29 mouse cellular contexts compared by ENCODE assay signal in the genomic region with DNA sequence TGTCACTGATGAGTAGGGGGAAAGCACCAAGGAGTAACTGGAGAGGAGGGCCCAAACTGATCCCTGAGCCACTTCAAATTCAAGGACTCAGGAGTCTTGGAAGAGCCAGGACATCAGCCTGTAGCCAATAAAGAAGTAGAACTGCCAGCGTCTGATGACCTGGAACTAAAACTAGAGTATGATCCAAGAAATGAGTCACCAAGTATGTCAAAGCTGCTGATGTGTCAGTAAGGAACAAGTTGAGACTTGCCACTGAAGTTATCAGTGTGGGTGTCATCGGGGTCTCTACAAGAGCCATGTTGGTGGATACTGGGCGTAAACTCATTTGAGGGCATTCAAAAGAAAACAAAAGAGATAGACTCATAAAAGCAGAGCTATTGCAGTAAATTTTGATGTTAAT. TPM values are rescaled to one million over a fixed set of nuclear protein-coding genes. Genes with fewer than 3 reads are reported as not detected.
DNase-seq lines count a peak whose midpoint lies in the region; ATAC-seq and TF ChIP-seq lines count a peak whose summit lies in the region.
"Had no signal": no experiment of that assay in that cellular context is flagged by ENCODE, and none has a peak within 500 bp of the region (broad histone marks: within the 10 kb centered on the region; RNA-seq: fewer than 3 reads in every experiment).

No protein-coding gene starts in this region.

- no peak for ATAC-seq in monocyte, adult 5-6 weeks (replicated peaks; ENCODE audit: insufficient number of reproducible peaks, low FRiP score, low TSS enrichment, poor library complexity, severe bottlenecking)
- ATAC-seq: CD4-positive, CD25-positive, alpha-beta regulatory T cell, adult 4 months; forebrain, embryonic 15.5 days; hindbrain, embryonic 16.5 days; intestine, embryonic 15.5 days; Patski had no signal

- no peaks in the 10 kb centered on the region for H3K79me2 ChIP-seq in heart, adult 2 months (replicated peaks; ENCODE audit: control insufficient read depth, insufficient read depth, low read length)

- no peak overlapping the region for H3K27ac ChIP-seq in heart, adult 2 months
- H3K27ac ChIP-seq in bone marrow macrophage, adult 2 months (ENCODE audit: insufficient read depth, low read depth, low read length): 0 out of 2 replicates have a peak overlapping the region, but pooled peaks have one; percentile 38
- H3K27ac ChIP-seq: embryonic facial prominence, embryonic 12.5 days; embryonic facial prominence, embryonic 15.5 days; forebrain, embryonic 12.5 days; forebrain, embryonic 15.5 days; hindbrain, embryonic 10.5 days; hindbrain, embryonic 13.5 days; intestine, embryonic 15.5 days had no signal

- no peak overlapping the region for H3K9ac ChIP-seq in heart, adult 2 months (ENCODE audit: low read depth, low read length)
- H3K9ac ChIP-seq: embryonic facial prominence, embryonic 12.5 days; embryonic facial prominence, embryonic 15.5 days; forebrain, embryonic 12.5 days; forebrain, embryonic 15.5 days; hindbrain, embryonic 13.5 days; intestine, embryonic 15.5 days had no signal

- no peaks in the 10 kb centered on the region for H3K4me1 ChIP-seq in heart, adult 2 months (ENCODE audit: control insufficient read depth, insufficient read depth, low read length)
- peaks cover 7% of the 10 kb centered on the region for H3K4me1 ChIP-seq in bone marrow macrophage, adult 2 months (ENCODE audit: control insufficient read depth, insufficient read depth, low read length)
- H3K4me1 ChIP-seq: embryonic facial prominence, embryonic 12.5 days; forebrain, embryonic 12.5 days; forebrain, embryonic 15.5 days; hindbrain, embryonic 10.5 days; hindbrain, embryonic 13.5 days; intestine, embryonic 15.5 days had no signal

- no peak for TF ChIP-seq EP300 in heart, adult 2 months (IDR thresholded peaks at IDR 0.05; ENCODE audit: insufficient read depth, low read depth, low read length)

- TF ChIP-seq POLR2A in heart, adult 2 months (IDR thresholded peaks at IDR 0.05; ENCODE audit: insufficient read depth, low read depth, low read length): no peak
- TF ChIP-seq POLR2A in bone marrow macrophage, adult 2 months (IDR thresholded peaks at IDR 0.05; ENCODE audit: borderline replicate concordance, low read depth, low read length): no peak

- H3K4me3 ChIP-seq in heart, adult 2 months: no peak overlapping the region
- H3K4me3 ChIP-seq in bone marrow macrophage, adult 2 months (ENCODE audit: insufficient read depth, low read length): no peak overlapping the region
- H3K4me3 ChIP-seq: embryonic facial prominence, embryonic 12.5 days; embryonic facial prominence, embryonic 15.5 days; erythroblast, embryonic 14.5 days; forebrain, embryonic 12.5 days; forebrain, embryonic 15.5 days; hindbrain, embryonic 10.5 days; hindbrain, embryonic 13.5 days; intestine, embryonic 15.5 days had no signal

- DNase-seq in gastrocnemius, adult 18-20 months (ENCODE audit: low spot score): peak; percentile 11
- DNase-seq in gastrocnemius, postnatal 4 days (ENCODE audit: low spot score in 2 of 2): no peak
- DNase-seq in heart, adult 8-10 months (ENCODE audit: low spot score): peak; percentile 36
- no peak for DNase-seq in heart, adult 2 months
- no peak for DNase-seq in kidney, adult 11 months
- DNase-seq: adrenal gland, postnatal 10 days; adrenal gland, postnatal 36 days; cerebellum, adult 11 months; cerebellum, adult 2 months; cerebellum, adult 9-11 months; cerebellum, postnatal 25 days; heart, postnatal 36 days; kidney, adult 18-20 months; kidney, adult 9 months had no signal

- intact Hi-C loops in heart, adult 2 months (cut with DNase I): no loop called here

- no peak for TF ChIP-seq CTCF in heart, adult 2 months (IDR thresholded peaks at IDR 0.05)
- no peak for TF ChIP-seq CTCF in bone marrow macrophage, adult 2 months (IDR thresholded peaks at IDR 0.05; ENCODE audit: low read depth, low read length)

- WGBS in heart, adult 2 months: 65% methylated on average over 3 of the region's 3 CpGs

- no peaks in the 10 kb centered on the region for H3K36me3 ChIP-seq in heart, adult 2 months (ENCODE audit: control insufficient read depth, insufficient read depth, low read length)
- H3K36me3 ChIP-seq: embryonic facial prominence, embryonic 12.5 days; embryonic facial prominence, embryonic 15.5 days; forebrain, embryonic 12.5 days; hindbrain, embryonic 10.5 days; hindbrain, embryonic 13.5 days; intestine, embryonic 15.5 days had no signal

- no peaks in the 10 kb centered on the region for H3K27me3 ChIP-seq in heart, adult 2 months (ENCODE audit: control insufficient read depth, insufficient read depth, low read length)
- H3K27me3 ChIP-seq: embryonic facial prominence, embryonic 12.5 days; embryonic facial prominence, embryonic 15.5 days; forebrain, embryonic 12.5 days; forebrain, embryonic 15.5 days; hindbrain, embryonic 13.5 days; intestine, embryonic 15.5 days had no signal

RNA-seq across cellular contexts. Expression of a gene that starts 18.8 kb away (rescaled TPM):
- total RNA-seq in gastrocnemius, adult 18-20 months (2021): 1 to 10 TPM; 4.1 to 4.4 TPM
- 10 to 100 TPM; 16.2 to 16.3 TPM for total RNA-seq in gastrocnemius, postnatal 4 days (2021)
- total RNA-seq in heart, adult 8-10 months (2022): 10 to 100 TPM in 3 of 4 experiments, 1 to 10 TPM in 1; 9.8 to 13.4 (median 11.0) TPM
- total RNA-seq in heart, adult 2 months (2021): 1 to 10 TPM; 9.3 to 9.8 TPM
- polyA plus RNA-seq in heart, adult 2 months (2012; rRNA removed): 3.3 and 5.0 TPM in 2 replicates
- 20.7 and 32.1 TPM in 2 replicates for polyA plus RNA-seq in bone marrow macrophage, adult 2 months (2012; ENCODE audit: insufficient read depth, insufficient read length, missing spikeins)
- 12.2 to 18.4 TPM (median 16.7 TPM) in 3 replicates for total RNA-seq in monocyte, adult 5-6 weeks (2017)

RNA-seq across cellular contexts. Expression of a gene that starts 19.2 kb away (rescaled TPM):
- total RNA-seq in gastrocnemius, adult 18-20 months (2021): under 1 TPM in 1 of 2 experiments, not detected in 1; 0.17 TPM
- total RNA-seq in gastrocnemius, postnatal 4 days (2021): under 1 TPM; 0.42 to 0.75 TPM
- under 1 TPM in 1 of 4 experiments, not detected in 3; 0.17 TPM for total RNA-seq in heart, adult 8-10 months (2022)
- total RNA-seq in heart, adult 2 months (2021): not detected
- 0.23 TPM in 1 of 2 replicates, not detected in the other for polyA plus RNA-seq in heart, adult 2 months (2012; rRNA removed)
- polyA plus RNA-seq in bone marrow macrophage, adult 2 months (2012; ENCODE audit: insufficient read depth, insufficient read length, missing spikeins): not detected in 2 replicates
- total RNA-seq in monocyte, adult 5-6 weeks (2017): not detected in 3 replicates
- total RNA-seq: adrenal gland, postnatal 36 days; heart, adult 18-20 months; heart, postnatal 36 days had no signal
- polyA plus RNA-seq: C2C12; CD4-positive, CD25-positive, alpha-beta regulatory T cell, adult 4 months; erythroblast, embryonic 14.5 days had no signal

Comparison
In these comparisons a context has a peak if more than half of its experiments do, and no peak if none do; other contexts are left out.
1. DNase-seq: peak in gastrocnemius, adult 18-20 months (single experiment) and heart, adult 8-10 months (single experiment); none in gastrocnemius, postnatal 4 days (0 of 2), heart, adult 2 months (0 of 2) and kidney, adult 11 months (single experiment).